Comparison of ENCODE assay signal across 8 mouse cellular contexts in the genomic region with DNA sequence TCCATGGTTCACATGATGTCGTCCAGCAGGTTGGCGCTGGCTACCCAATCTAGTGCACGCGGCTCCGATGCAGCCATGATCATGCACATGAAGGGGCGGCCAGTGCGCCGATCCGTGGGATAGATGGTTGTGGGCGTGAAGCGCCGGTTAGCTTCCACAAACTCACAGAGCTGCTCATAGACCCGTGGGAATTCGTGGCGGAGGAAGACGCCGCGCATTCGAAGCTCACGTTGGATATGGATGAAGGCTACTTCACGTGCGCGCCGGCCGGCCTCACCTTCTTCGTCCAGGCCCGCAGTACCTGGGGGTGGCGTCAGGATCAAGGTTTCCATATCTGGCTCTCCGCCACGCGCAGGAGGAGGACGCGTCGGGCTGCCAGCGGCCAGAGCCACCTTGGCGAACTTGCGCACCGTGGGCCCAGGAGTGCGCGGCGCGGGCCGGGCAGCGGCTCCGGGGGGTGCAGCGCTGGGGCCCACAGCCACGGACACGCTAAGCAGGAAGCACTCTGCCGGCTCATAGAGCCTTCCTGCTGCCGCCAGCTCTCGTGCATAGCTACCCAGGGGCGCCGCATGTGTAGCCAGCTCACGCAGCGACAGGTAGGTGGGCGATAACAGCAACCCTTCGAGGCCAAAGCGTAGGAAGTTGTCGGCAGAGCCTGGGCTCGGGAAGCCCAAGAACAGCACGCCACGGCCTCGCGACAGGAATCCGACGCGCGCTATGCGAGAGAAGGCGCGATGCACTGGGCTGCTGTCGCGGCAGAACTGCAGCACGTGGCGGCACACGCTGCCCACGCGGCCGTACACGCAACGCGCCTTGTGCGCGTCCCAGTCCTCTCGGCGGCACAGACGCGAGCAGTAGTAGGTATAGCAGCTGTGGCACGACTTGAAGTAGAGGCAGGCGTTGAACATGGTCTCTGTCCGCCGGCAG. TPM values are rescaled to one million over a fixed set of nuclear protein-coding genes. Genes with fewer than 3 reads are reported as not detected.
DNase-seq lines count a peak whose midpoint lies in the region; ATAC-seq and TF ChIP-seq lines count a peak whose summit lies in the region.

No protein-coding gene starts in this region.

- no peak overlapping the region for H3K9ac ChIP-seq in intestine, embryonic 14.5 days (ENCODE audit: low read length)
- 0 out of 2 replicates have a peak overlapping the region, but pooled peaks have one; percentile 26 for H3K9ac ChIP-seq in neural tube, embryonic 12.5 days

- no peak for ATAC-seq in intestine, embryonic 14.5 days (replicated peaks; ENCODE audit: low FRiP score, low TSS enrichment, low read depth)
- no peak for ATAC-seq in neural tube, embryonic 12.5 days (ENCODE audit: low FRiP score, low read depth)

- 20% methylated on average over 92 of the region's 92 CpGs for WGBS in intestine, embryonic 14.5 days
- WGBS in neural tube, embryonic 12.5 days: 13% methylated on average over 92 of the region's 92 CpGs
- 20% methylated on average over 92 of the region's 92 CpGs for WGBS in kidney, adult 2 months

- peak; percentile 35 for DNase-seq in layer of hippocampus, adult 11-12 months (ENCODE audit: low spot score)
- DNase-seq in layer of hippocampus, postnatal 25 days (ENCODE audit: extremely low spot score in 1 of 2, low spot score in 1 of 2): no peak
- DNase-seq in R1 (ENCODE audit: low read depth, low spot score): peak; percentile 35
- DNase-seq in cerebellum, postnatal 25 days: peak; percentile 71 to 72
- peak; percentile 66 for DNase-seq in intestine, embryonic 14.5 days (ENCODE audit: low spot score)
- DNase-seq in urinary bladder, postnatal 36 days (ENCODE audit: low spot score in 2 of 2): no peak
- no peak for DNase-seq in kidney, adult 2 months

- no peak overlapping the region for H3K27ac ChIP-seq in intestine, embryonic 14.5 days (ENCODE audit: low read depth)
- no peak overlapping the region for H3K27ac ChIP-seq in neural tube, embryonic 12.5 days
- H3K27ac ChIP-seq in kidney, adult 2 months (ENCODE audit: insufficient read depth, low read depth, low read length): no peak overlapping the region

- peaks cover 50% of the 10 kb centered on the region for H3K27me3 ChIP-seq in intestine, embryonic 14.5 days (replicated peaks; ENCODE audit: control insufficient read depth, insufficient read depth, low read length)
- H3K27me3 ChIP-seq in neural tube, embryonic 12.5 days (replicated peaks): peaks cover 59% of the 10 kb centered on the region
- peaks cover 10% of the 10 kb centered on the region for H3K27me3 ChIP-seq in kidney, adult 2 months (replicated peaks; ENCODE audit: control insufficient read depth, insufficient read depth, low read length)

- peak overlapping the region; percentile 35 for H3K4me2 ChIP-seq in intestine, embryonic 14.5 days (ENCODE audit: low read length)
- H3K4me2 ChIP-seq in neural tube, embryonic 12.5 days (replicated peaks): peak overlapping the region; percentile 50

- no peak for TF ChIP-seq CTCF in kidney, adult 2 months (conservative IDR thresholded peaks at IDR 0.05; ENCODE audit: insufficient read depth, insufficient read length, low read depth, low read length)

- H3K4me1 ChIP-seq in intestine, embryonic 14.5 days (replicated peaks; ENCODE audit: control insufficient read depth, insufficient read depth, low read length): peaks cover 52% of the 10 kb centered on the region
- H3K4me1 ChIP-seq in neural tube, embryonic 12.5 days: peaks cover 67% of the 10 kb centered on the region
- peaks cover 10% of the 10 kb centered on the region for H3K4me1 ChIP-seq in kidney, adult 2 months (ENCODE audit: control insufficient read depth, insufficient read depth, low read length)

- no peaks in the 10 kb centered on the region for H3K36me3 ChIP-seq in intestine, embryonic 14.5 days (ENCODE audit: control insufficient read depth, insufficient read depth, low read length)
- H3K36me3 ChIP-seq in neural tube, embryonic 12.5 days: 0 out of 2 replicates have a peak, but pooled peaks cover 6% of the 10 kb centered on the region
- H3K36me3 ChIP-seq in kidney, adult 2 months (ENCODE audit: control insufficient read depth, insufficient read depth, low read length): no peaks in the 10 kb centered on the region

- TF ChIP-seq POLR2A in kidney, adult 2 months (IDR thresholded peaks at IDR 0.05; ENCODE audit: low read depth, low read length): no peak

- no peaks in the 10 kb centered on the region for H3K9me3 ChIP-seq in intestine, embryonic 14.5 days (ENCODE audit: control insufficient read depth, low read length)
- no peaks in the 10 kb centered on the region for H3K9me3 ChIP-seq in neural tube, embryonic 12.5 days

- H3K4me3 ChIP-seq in intestine, embryonic 14.5 days (ENCODE audit: low read depth, low read length): peak overlapping the region; percentile 24
- peak overlapping the region; percentile 19 for H3K4me3 ChIP-seq in neural tube, embryonic 12.5 days
- no peak overlapping the region for H3K4me3 ChIP-seq in kidney, adult 2 months (ENCODE audit: insufficient read depth, low read depth, low read length)

RNA-seq across cellular contexts. Expression of a gene that starts 2.2 kb away (rescaled TPM):
- 10 to 100 TPM; 67.9 to 75.4 TPM for total RNA-seq in layer of hippocampus, postnatal 25 days (2021)
- 278 and 287 TPM in 2 replicates for polyA plus RNA-seq in intestine, embryonic 14.5 days (2014; fragmentation: Nextera tagmentation; extraction: Ambion mirVana)
- 169 and 176 TPM in 2 replicates for polyA plus RNA-seq in neural tube, embryonic 12.5 days (2016; fragmentation: Nextera tagmentation; extraction: Ambion mirVana)
- 74.9 and 92.3 TPM in 2 replicates for polyA plus RNA-seq in kidney, adult 2 months (2012; rRNA removed)

RNA-seq across cellular contexts. Expression of a gene that starts 2.6 kb away (rescaled TPM):
- 1 to 10 TPM; 1.9 to 2.3 TPM for total RNA-seq in layer of hippocampus, postnatal 25 days (2021)
- 59.1 and 85.2 TPM in 2 replicates for polyA plus RNA-seq in intestine, embryonic 14.5 days (2014; fragmentation: Nextera tagmentation; extraction: Ambion mirVana)
- 1.7 and 4.8 TPM in 2 replicates for polyA plus RNA-seq in neural tube, embryonic 12.5 days (2016; fragmentation: Nextera tagmentation; extraction: Ambion mirVana)
- 1.3 and 2.3 TPM in 2 replicates for polyA plus RNA-seq in kidney, adult 2 months (2012; rRNA removed)

RNA-seq across cellular contexts. Expression of a gene that starts 4.3 kb away (rescaled TPM):
- 100 to 1,000 TPM; 104 to 117 TPM for total RNA-seq in layer of hippocampus, postnatal 25 days (2021)
- polyA plus RNA-seq in intestine, embryonic 14.5 days (2014; fragmentation: Nextera tagmentation; extraction: Ambion mirVana): 1.8 and 2.0 TPM in 2 replicates
- polyA plus RNA-seq in neural tube, embryonic 12.5 days (2016; fragmentation: Nextera tagmentation; extraction: Ambion mirVana): 2.3 and 3.0 TPM in 2 replicates
- polyA plus RNA-seq in kidney, adult 2 months (2012; rRNA removed): 0.36 and 0.62 TPM in 2 replicates

RNA-seq across cellular contexts. Expression of a gene that starts 19.6 kb away (rescaled TPM):
- total RNA-seq in layer of hippocampus, postnatal 25 days (2021): 100 to 1,000 TPM; 211 to 232 TPM
- polyA plus RNA-seq in intestine, embryonic 14.5 days (2014; fragmentation: Nextera tagmentation; extraction: Ambion mirVana): 356 and 385 TPM in 2 replicates
- polyA plus RNA-seq in neural tube, embryonic 12.5 days (2016; fragmentation: Nextera tagmentation; extraction: Ambion mirVana): 386 TPM in 2 replicates
- polyA plus RNA-seq in kidney, adult 2 months (2012; rRNA removed): 195 and 198 TPM in 2 replicates

RNA-seq across cellular contexts. Expression of a gene that starts 30.5 kb away (rescaled TPM):
- 10 to 100 TPM in 1 of 2 experiments, 1 to 10 TPM in 1; 9.5 to 10.5 TPM for total RNA-seq in layer of hippocampus, postnatal 25 days (2021)
- polyA plus RNA-seq in intestine, embryonic 14.5 days (2014; fragmentation: Nextera tagmentation; extraction: Ambion mirVana): 31.2 and 32.0 TPM in 2 replicates
- 26.9 and 28.0 TPM in 2 replicates for polyA plus RNA-seq in neural tube, embryonic 12.5 days (2016; fragmentation: Nextera tagmentation; extraction: Ambion mirVana)
- polyA plus RNA-seq in kidney, adult 2 months (2012; rRNA removed): 14.8 and 15.3 TPM in 2 replicates

Comparison
In these comparisons a context has a peak if more than half of its experiments do, and no peak if none do; other contexts are left out.
1. DNase-seq: peak in layer of hippocampus, adult 11-12 months (single experiment), R1 (single experiment), cerebellum, postnatal 25 days (2 of 2) and intestine, embryonic 14.5 days (single experiment); none in layer of hippocampus, postnatal 25 days (0 of 2), urinary bladder, postnatal 36 days (0 of 2) and kidney, adult 2 months (single experiment).
2. RNA of a gene that starts 2.6 kb away (polyA plus RNA-seq): 59.1 to 85.2 TPM in intestine, embryonic 14.5 days; 1.7 to 4.8 TPM in neural tube, embryonic 12.5 days and 1.3 to 2.3 TPM in kidney, adult 2 months; every median in the first group is over 10 times any median in the second.